In the genomic region with DNA sequence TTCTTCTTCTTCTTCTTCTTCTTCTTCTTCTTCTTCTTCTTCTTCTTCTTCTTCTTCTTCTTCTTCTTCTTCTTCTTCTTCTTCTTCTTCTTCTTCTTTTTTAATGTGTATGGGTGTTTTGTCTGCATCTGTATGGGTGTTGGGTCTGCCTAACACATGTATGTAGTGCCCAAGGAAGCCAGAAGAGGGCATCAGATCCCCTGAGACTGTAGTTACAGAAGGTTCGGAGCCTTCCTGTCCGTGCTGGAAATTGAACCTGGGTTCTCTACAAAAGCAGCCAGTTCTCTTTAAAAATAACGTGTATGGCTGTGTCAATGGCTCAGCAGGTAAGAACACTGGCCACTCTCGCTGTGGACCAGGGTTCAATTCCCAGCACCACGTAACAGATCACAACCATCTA, we compare ENCODE assay signal across 27 mouse cellular contexts.
DNase-seq lines count a peak whose midpoint lies in the region; TF ChIP-seq lines count a peak whose summit lies in the region.
"Had no signal": no experiment of that assay in that cellular context is flagged by ENCODE, and none has a peak within 500 bp of the region (broad histone marks: within the 10 kb centered on the region; RNA-seq: fewer than 3 reads in every experiment).

No protein-coding gene starts in this region.

- H3K4me3 ChIP-seq in gastrocnemius, adult 2 months: no peak overlapping the region
- H3K4me3 ChIP-seq in layer of hippocampus, adult 2 months: no peak overlapping the region
- H3K4me3 ChIP-seq in ES-Bruce4 (ENCODE audit: low read depth, low read length): no peak overlapping the region
- H3K4me3 ChIP-seq: embryonic facial prominence, embryonic 10.5 days; forebrain, embryonic 15.5 days; heart, embryonic 15.5 days; left cerebral cortex, adult 2 months; liver, embryonic 15.5 days; myocyte; neural tube, embryonic 13.5 days had no signal

- no peak overlapping the region for H3K9ac ChIP-seq in ES-Bruce4 (ENCODE audit: low read depth, poor library complexity, severe bottlenecking)
- H3K9ac ChIP-seq: forebrain, embryonic 15.5 days; heart, embryonic 15.5 days; hindbrain, embryonic 14.5 days; liver, embryonic 15.5 days; neural tube, embryonic 13.5 days had no signal

- H3K4me1 ChIP-seq in ES-Bruce4 (ENCODE audit: control insufficient read depth, insufficient read depth, low read length): no peaks in the 10 kb centered on the region
- H3K4me1 ChIP-seq: heart, embryonic 15.5 days; liver, embryonic 15.5 days had no signal

- no peak for DNase-seq in gastrocnemius, adult 2 months
- no peak for DNase-seq in gastrocnemius, postnatal 14 days
- DNase-seq in layer of hippocampus, adult 2 months (ENCODE audit: low spot score in 2 of 2): no peak
- DNase-seq in layer of hippocampus, adult 11-12 months (ENCODE audit: low spot score): no peak
- DNase-seq in R1 (ENCODE audit: low read depth, low spot score) (peak; percentile 50), MN1 (ENCODE audit: low spot score) (no peak)
- no peak for DNase-seq in thymus, postnatal 14 days
- DNase-seq: adrenal gland, adult 2 months; cerebellum, adult 9-11 months; gastrocnemius, postnatal 10 days; heart, adult 18-20 months; heart, postnatal 36 days; kidney, postnatal 4 days; lung, postnatal 10 days; retina, postnatal 1 day; right cerebral cortex, postnatal 25 days; spleen, adult 18-20 months; thymus, postnatal 36 days had no signal

- no peak for TF ChIP-seq POLR2A in ES-Bruce4 (IDR thresholded peaks at IDR 0.05; ENCODE audit: insufficient read depth, low read length)

- TF ChIP-seq EP300 in ES-Bruce4 (IDR thresholded peaks at IDR 0.05; ENCODE audit: insufficient read depth, low read depth, low read length): no peak

- intact Hi-C loops in gastrocnemius, adult 2 months (cut with DNase I): no loop called here
- intact Hi-C loops in gastrocnemius, postnatal 14 days (cut with DNase I; ENCODE audit: low total_unique reads): no loop called here

- no peak overlapping the region for H3K27ac ChIP-seq in gastrocnemius, adult 2 months
- no peak overlapping the region for H3K27ac ChIP-seq in layer of hippocampus, adult 2 months
- H3K27ac ChIP-seq in ES-Bruce4 (ENCODE audit: insufficient read depth, low read length): no peak overlapping the region
- H3K27ac ChIP-seq: embryonic facial prominence, embryonic 10.5 days; forebrain, embryonic 15.5 days; heart, embryonic 15.5 days; hindbrain, embryonic 14.5 days; left cerebral cortex, adult 2 months; liver, embryonic 15.5 days; neural tube, embryonic 13.5 days had no signal

- H3K36me3 ChIP-seq in ES-Bruce4 (ENCODE audit: control insufficient read depth, insufficient read depth, low read length, poor library complexity, severe bottlenecking): no peaks in the 10 kb centered on the region
- H3K36me3 ChIP-seq: embryonic facial prominence, embryonic 10.5 days; forebrain, embryonic 15.5 days; heart, embryonic 15.5 days; liver, embryonic 15.5 days had no signal

- H3K27me3 ChIP-seq in ES-Bruce4 (ENCODE audit: control insufficient read depth, insufficient read depth, low read length, poor library complexity, severe bottlenecking): no peaks in the 10 kb centered on the region
- H3K27me3 ChIP-seq: forebrain, embryonic 15.5 days; heart, embryonic 15.5 days; liver, embryonic 15.5 days; neural tube, embryonic 13.5 days had no signal

- H3K9me3 ChIP-seq in ES-Bruce4 (replicated peaks; ENCODE audit: control insufficient read depth, insufficient read depth, low read length, poor library complexity, severe bottlenecking): no peaks in the 10 kb centered on the region
- H3K9me3 ChIP-seq: forebrain, embryonic 15.5 days; liver, embryonic 15.5 days; neural tube, embryonic 13.5 days had no signal

- peak; percentile 7; the same call in 1 of the 2 replicates for TF ChIP-seq CTCF in gastrocnemius, adult 2 months (IDR thresholded peaks at IDR 0.05)
- peak; percentile 33 for TF ChIP-seq CTCF in layer of hippocampus, adult 2 months (conservative IDR thresholded peaks at IDR 0.05)
- peak; percentile 27 for TF ChIP-seq CTCF in ES-Bruce4 (IDR thresholded peaks at IDR 0.05; ENCODE audit: low read depth, low read length)
